Mouse (Mus musculus): ENCODE measurements at regions not wholly inside any gene's neighbourhood (a gene's known extent, or its start where the extent isn't known, plus 50 kb on each side); places are given as distances from the start of the nearest gene placed in this dataset.

DNA sequence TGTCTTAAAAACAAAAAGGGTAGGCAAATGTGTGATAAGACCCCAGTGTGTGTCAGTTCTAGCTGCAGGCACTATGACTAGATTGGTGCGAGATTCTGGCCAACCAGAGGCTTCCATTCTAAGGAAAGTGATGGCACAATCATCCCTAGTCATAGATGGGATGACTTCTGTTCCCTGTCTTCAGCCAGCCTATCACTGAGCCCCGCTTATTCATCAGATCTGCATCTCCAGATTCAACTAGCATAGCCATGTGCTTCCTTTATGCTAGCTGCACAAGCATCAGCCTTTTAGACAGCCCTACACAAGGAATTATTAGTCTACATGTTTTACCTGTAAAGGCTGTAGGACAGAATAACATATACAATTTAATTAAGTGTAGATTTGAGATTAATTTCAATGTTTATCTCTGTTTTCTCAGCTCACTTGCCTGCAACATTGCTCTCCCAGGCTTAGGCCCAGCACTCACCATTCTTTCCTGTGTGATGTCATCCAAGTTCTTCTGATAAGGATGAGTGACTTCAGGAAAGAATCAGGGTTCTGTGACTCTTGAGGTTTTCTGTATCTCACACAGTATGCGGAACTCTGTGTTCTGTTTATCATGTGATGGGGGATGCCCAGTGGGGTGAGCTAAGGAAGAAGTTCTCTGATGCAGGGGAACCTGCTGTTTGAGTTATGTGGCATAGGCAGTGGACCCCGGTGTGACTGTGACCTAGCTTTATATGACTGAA is 382.8 kb upstream of the Ddi1 start (continued):
- TF ChIP-seq CTCF (IDR thresholded peaks at IDR 0.05 in 2 of 3, conservative IDR thresholded peaks at IDR 0.05 in 1 of 3; ENCODE audit: control insufficient read depth in 1 of 3, insufficient read depth in 1 of 3, low read depth in 2 of 3, low read length in 3 of 3, poor library complexity in 1 of 3, severe bottlenecking in 1 of 3), result no peak
- no peak for TF ChIP-seq MYB (IDR thresholded peaks at IDR 0.05; ENCODE audit: low read depth, low read length)
- no peak for TF ChIP-seq MAZ (IDR thresholded peaks at IDR 0.05; ENCODE audit: low read depth, low read length)
- no peak for TF ChIP-seq ELF1 (IDR thresholded peaks at IDR 0.05; ENCODE audit: low read depth, low read length)

DNA sequence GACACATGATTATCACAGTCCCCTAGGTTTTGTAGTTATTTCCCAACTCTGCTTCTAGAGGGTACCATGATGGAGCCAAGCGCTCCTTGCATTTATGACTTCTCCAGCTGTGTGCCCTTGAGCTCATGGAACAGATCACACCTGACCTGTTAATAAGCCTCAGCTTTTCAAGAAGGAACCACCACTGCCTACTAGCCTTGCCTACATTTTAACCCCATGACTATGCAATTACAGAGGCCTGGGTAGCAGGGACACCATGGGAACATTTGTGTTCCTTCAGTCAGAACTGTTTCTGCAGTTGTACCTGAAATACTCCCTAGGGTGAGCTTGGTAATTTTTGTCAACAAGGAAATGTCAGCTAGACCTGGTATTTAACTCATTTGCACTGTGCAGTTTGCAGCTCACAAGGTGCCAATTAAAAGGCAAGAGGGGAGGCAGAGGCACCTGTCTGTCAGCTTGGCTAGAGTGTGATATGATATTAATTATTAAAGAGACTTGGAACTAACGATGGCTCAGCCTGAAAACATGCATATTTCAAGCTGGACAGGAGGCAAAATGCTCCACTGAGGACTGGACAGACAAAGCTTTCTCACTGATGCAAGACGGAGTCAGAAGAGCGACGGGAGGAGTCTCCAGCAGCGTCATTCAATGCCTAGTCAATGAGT is 382.1 kb upstream of the Ddi1 start:
- Histone ChIP-seq H3K9ac (ENCODE audit: control insufficient read depth, low read depth, low read length, poor library complexity, severe bottlenecking) (no peak overlapping the region), H3K27me3 (ENCODE audit: control insufficient read depth in 1 of 2, insufficient read depth in 2 of 2, low read length in 2 of 2) (no peaks in the 10 kb centered on the region), H3K9me3 (replicated peaks; ENCODE audit: insufficient read depth, low read length) (no peaks in the 10 kb centered on the region), H3K27ac (ENCODE audit: control insufficient read depth, low read depth, low read length) (no peak overlapping the region), H3K36me3 (ENCODE audit: control insufficient read depth in 1 of 2, insufficient read depth in 2 of 2, low read length in 2 of 2) (no peaks in the 10 kb centered on the region), H3K79me2 (ENCODE audit: control insufficient read depth, insufficient read depth, low read length, poor library complexity) (no peaks in the 10 kb centered on the region), H3K4me1 (ENCODE audit: control insufficient read depth in 1 of 2, insufficient read depth in 2 of 2, low read length in 2 of 2) (no peaks in the 10 kb centered on the region), H3K4me3 (ENCODE audit: control insufficient read depth in 1 of 2, insufficient read depth in 1 of 2, low read depth in 2 of 2, low read length in 2 of 2) (no peak overlapping the region)
- no peak for TF ChIP-seq TBP (IDR thresholded peaks at IDR 0.05; ENCODE audit: low read depth, low read length)
- no peak for TF ChIP-seq GABPA (IDR thresholded peaks at IDR 0.05; ENCODE audit: low read depth, low read length)
- TF ChIP-seq TAL1 (IDR thresholded peaks at IDR 0.05; ENCODE audit: low read length), result no peak
- no peak for TF ChIP-seq SIN3A (IDR thresholded peaks at IDR 0.05; ENCODE audit: low read length)
- TF ChIP-seq POLR2AphosphoS5 (IDR thresholded peaks at IDR 0.05; ENCODE audit: borderline replicate concordance, low read depth, low read length), result no peak
- no peak for TF ChIP-seq POLR2A (IDR thresholded peaks at IDR 0.05; ENCODE audit: control insufficient read depth in 1 of 2, insufficient read depth in 1 of 2, low read depth in 1 of 2, low read length in 2 of 2, poor library complexity in 1 of 2)
- no peak for TF ChIP-seq USF1 (IDR thresholded peaks at IDR 0.05; ENCODE audit: low read depth, low read length)
- no peak for TF ChIP-seq POLR2AphosphoS2 (IDR thresholded peaks at IDR 0.05; ENCODE audit: low read length)
- TF ChIP-seq TCF12 (IDR thresholded peaks at IDR 0.05; ENCODE audit: low read depth, low read length), result no peak
- TF ChIP-seq NRF1 (IDR thresholded peaks at IDR 0.05; ENCODE audit: insufficient read depth, low read depth, low read length, poor library complexity, severe bottlenecking), result no peak
- no peak for DNase-seq (ENCODE audit: low read depth, low spot score)

DNA sequence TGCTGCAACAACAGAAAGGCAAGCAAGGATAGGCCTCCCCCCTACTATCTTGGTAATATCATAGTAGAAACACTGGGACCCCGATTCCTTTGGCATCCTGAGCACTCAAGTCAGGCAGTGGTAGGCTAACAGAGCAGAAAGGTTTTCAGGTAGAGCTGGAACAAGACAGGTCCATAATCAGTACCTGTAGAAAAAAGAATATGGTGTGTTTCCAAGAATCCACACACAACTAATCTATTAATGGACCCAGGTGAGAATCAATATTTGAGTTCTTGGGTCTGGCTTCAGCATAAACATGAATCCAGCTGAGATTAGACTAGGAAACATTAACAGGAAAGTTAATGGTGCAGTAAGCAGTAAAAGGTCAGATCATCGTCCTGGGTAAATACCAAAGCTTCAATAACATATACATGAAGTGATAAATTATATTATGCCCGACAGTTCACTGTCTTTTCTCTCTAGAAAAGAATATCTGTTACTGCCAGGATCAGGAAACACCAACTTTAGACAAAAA is 376.2 kb upstream of the Ddi1 start:
- Histone ChIP-seq H3K27me3 (ENCODE audit: control insufficient read depth in 1 of 2, insufficient read depth in 2 of 2, low read length in 2 of 2) (no peaks in the 10 kb centered on the region), H3K4me3 (ENCODE audit: control insufficient read depth in 1 of 2, insufficient read depth in 1 of 2, low read depth in 2 of 2, low read length in 2 of 2) (no peak overlapping the region), H3K9ac (ENCODE audit: control insufficient read depth, low read depth, low read length, poor library complexity, severe bottlenecking) (no peak overlapping the region), H3K9me3 (replicated peaks; ENCODE audit: insufficient read depth, low read length) (no peaks in the 10 kb centered on the region), H3K4me1 (ENCODE audit: control insufficient read depth in 1 of 2, insufficient read depth in 2 of 2, low read length in 2 of 2) (no peaks in the 10 kb centered on the region), H3K79me2 (ENCODE audit: control insufficient read depth, insufficient read depth, low read length, poor library complexity) (no peaks in the 10 kb centered on the region), H3K36me3 (ENCODE audit: control insufficient read depth in 1 of 2, insufficient read depth in 2 of 2, low read length in 2 of 2) (no peaks in the 10 kb centered on the region), H3K27ac (ENCODE audit: control insufficient read depth, low read depth, low read length) (no peak overlapping the region)
- no peak for DNase-seq (ENCODE audit: low read depth, low spot score)
- TF ChIP-seq GABPA (IDR thresholded peaks at IDR 0.05; ENCODE audit: low read depth, low read length) (no peak), POLR2AphosphoS5 (IDR thresholded peaks at IDR 0.05; ENCODE audit: borderline replicate concordance, low read depth, low read length) (no peak), E2F4 (IDR thresholded peaks at IDR 0.05; ENCODE audit: borderline replicate concordance, low read depth, low read length) (no peak), TBP (IDR thresholded peaks at IDR 0.05; ENCODE audit: low read depth, low read length) (no peak)
